Mouse (Mus musculus) embryonic facial prominence, embryonic 11.5 days (tissue): Measurements from ENCODE around the gene Map1a. TPM values are rescaled to one million over a fixed set of nuclear protein-coding genes. Genes with fewer than 3 reads are reported as not detected.

Experiments
- ATAC-seq: fragments of 200-750 bp; cut with Nextera tagmentation; replicated peaks from 2 replicates; pipeline ENCODE4 v1.8.0; 2017; ENCODE audit warnings: low read depth; ENCODE audit not compliant: insufficient number of reproducible peaks, low FRiP score, low TSS enrichment
- DNase-seq: peaks from one replicate; pipeline ENCODE4 v3.0.0-alpha.2; 2015; ENCODE audit warnings: low spot score
- H3K27ac ChIP-seq: fragments of 300-500 bp; sonication (generic); replicated peaks from 2 replicates; pipeline ENCODE4 v1.5.1; 2014; ENCODE audit warnings: mild to moderate bottlenecking, low read depth, low read length, control low read depth
- H3K27me3 ChIP-seq: fragments of 300-500 bp; sonication (generic); 2 replicates; pipeline ENCODE4 v1.6.1; 2014; ENCODE audit warnings: mild to moderate bottlenecking, low read length, moderate library complexity, mixed read lengths; ENCODE audit not compliant: control insufficient read depth, insufficient read depth
- H3K36me3 ChIP-seq: fragments of 300-500 bp; sonication (generic); replicated peaks from 2 replicates; pipeline ENCODE4 v1.6.1; 2014; ENCODE audit warnings: low read depth, mild to moderate bottlenecking, low read length, moderate library complexity, mixed read lengths; ENCODE audit not compliant: control insufficient read depth, insufficient read depth
- H3K4me1 ChIP-seq: fragments of 300-500 bp; sonication (generic); 2 replicates; pipeline ENCODE4 v1.6.1; 2014; ENCODE audit warnings: low read length, mixed read lengths; ENCODE audit not compliant: control insufficient read depth, insufficient read depth
- H3K4me2 ChIP-seq: fragments of 300-500 bp; sonication (generic); 2 replicates; pipeline ENCODE4 v1.6.1; 2014; ENCODE audit warnings: low read depth, mild to moderate bottlenecking, control low read depth, low read length, moderate library complexity
- H3K4me3 ChIP-seq: fragments of 300-500 bp; sonication (generic); 2 replicates; pipeline ENCODE4 v1.5.1; 2014; ENCODE audit warnings: low read depth, low read length, control low read depth
- H3K9ac ChIP-seq: fragments of 300-500 bp; sonication (generic); replicated peaks from 2 replicates; pipeline ENCODE4 v1.6.1; 2014; ENCODE audit warnings: mild to moderate bottlenecking, control low read depth, low read length
- H3K9me3 ChIP-seq: fragments of 300-500 bp; sonication (generic); replicated peaks from 2 replicates; pipeline ENCODE4 v1.6.1; 2016; ENCODE audit warnings: mild to moderate bottlenecking, low read length, inconsistent platforms, mixed read lengths; ENCODE audit not compliant: control insufficient read depth
- WGBS: fragments of 180-500 bp; shearing (Covaris S2); extraction: QIAGEN DNeasy Blood & Tissue Kit; methylation state at CpG from one replicate; pipeline ENCODE4 v1.1.7; 2014; 5-methylcytosine and 5-hydroxymethylcytosine counted together
- polyA plus RNA-seq: library from polyadenylated mRNA; unstranded; fragments of >200 nt; fragmentation: Nextera tagmentation; extraction: Ambion mirVana; gene quantifications from 2 replicates; pipeline ENCODE4 v1.2.1, GENCODE M21; 2014

Map1a gene
- polyA plus RNA-seq, 1 experiment from 2014 or later, result 4.0 TPM

DNA sequence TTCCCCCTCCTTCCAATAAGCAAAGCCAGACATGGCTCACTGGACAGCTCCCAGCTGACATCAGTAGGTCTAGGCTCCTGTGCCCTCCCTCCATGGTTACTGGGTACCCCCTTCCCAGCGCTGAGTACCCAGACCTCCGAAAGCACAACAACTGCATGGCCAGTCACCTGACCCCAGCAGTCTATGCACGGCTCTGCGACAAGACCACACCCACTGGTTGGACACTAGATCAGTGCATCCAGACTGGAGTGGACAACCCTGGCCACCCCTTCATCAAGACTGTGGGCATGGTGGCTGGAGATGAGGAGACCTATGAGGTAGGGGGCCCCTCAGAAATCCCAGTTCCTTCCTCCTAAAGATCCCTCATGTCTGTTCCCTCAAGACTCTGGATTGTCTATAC lies 70.1 kb downstream of the Map1a start:
- Histone ChIP-seq H3K4me2 (no peak overlapping the region), H3K9ac (no peak overlapping the region), H3K9me3 (no peaks in the 10 kb centered on the region), H3K4me1 (peaks cover 5% of the 10 kb centered on the region), H3K27me3 (no peaks in the 10 kb centered on the region), H3K27ac (no peak overlapping the region), H3K36me3 (no peaks in the 10 kb centered on the region), H3K4me3 (no peak overlapping the region)
- DNase-seq, result no peak
- WGBS, result 57% methylated on average over 4 of the region's 4 CpGs
- no peak for ATAC-seq

Other genes starting within 250 kb of the Map1a start
- not detected in 2 replicates for gene Tgm5, start 203.8 kb upstream of the Map1a start, polyA plus RNA-seq
- gene Tgm7, start 179.8 kb upstream of the Map1a start, polyA plus RNA-seq, result not detected in 2 replicates
- gene Adal, start 149.2 kb upstream of the Map1a start, polyA plus RNA-seq, result 28.2 and 29.0 TPM in 2 replicates
- gene Lcmt2, start 148.9 kb upstream of the Map1a start, polyA plus RNA-seq, result 23.0 and 25.2 TPM in 2 replicates
- 60.7 and 65.1 TPM in 2 replicates for gene Tubgcp4, start 118.9 kb upstream of the Map1a start, polyA plus RNA-seq
- gene Zscan29, start 118.5 kb upstream of the Map1a start, polyA plus RNA-seq, result 10.2 and 13.6 TPM in 2 replicates
- gene Trp53bp1, start 18.2 kb upstream of the Map1a start, polyA plus RNA-seq, result 84.7 and 88.7 TPM in 2 replicates
- 6.9 and 8.3 TPM in 2 replicates for gene Ppip5k1, start 65.8 kb downstream of the Map1a start, polyA plus RNA-seq
- 9.7 and 12.6 TPM in 2 replicates for gene Ckmt1, start 68.1 kb downstream of the Map1a start, polyA plus RNA-seq
- not detected in 2 replicates for gene Strc, start 97.6 kb downstream of the Map1a start, polyA plus RNA-seq
- gene Pdia3, start 124.2 kb downstream of the Map1a start, polyA plus RNA-seq, result 589 and 609 TPM in 2 replicates
- gene Catsper2, start 124.2 kb downstream of the Map1a start, polyA plus RNA-seq, result 1.8 and 2.0 TPM in 2 replicates
- 9.5 and 15.2 TPM in 2 replicates for gene Ell3, start 154.7 kb downstream of the Map1a start, polyA plus RNA-seq
- 475 and 478 TPM in 2 replicates for gene Serf2, start 159.6 kb downstream of the Map1a start, polyA plus RNA-seq
- gene Hypk, start 163.7 kb downstream of the Map1a start, polyA plus RNA-seq, result 128 and 157 TPM in 2 replicates
- gene Serinc4, start 167.2 kb downstream of the Map1a start, polyA plus RNA-seq, result 0.54 and 0.79 TPM in 2 replicates
- 68.2 and 74.6 TPM in 2 replicates for gene Mfap1b, start 184.5 kb downstream of the Map1a start, polyA plus RNA-seq
- gene Mfap1a, start 217.1 kb downstream of the Map1a start, polyA plus RNA-seq, result 27.8 and 29.9 TPM in 2 replicates
- gene Wdr76, start 217.1 kb downstream of the Map1a start, polyA plus RNA-seq, result 10.1 and 10.2 TPM in 2 replicates